Mouse (Mus musculus): ENCODE data around the gene Klhl24. TPM values are rescaled to one million over a fixed set of nuclear protein-coding genes. Genes with fewer than 3 reads are reported as not detected.
"Not testable (repeated sequence)": the region's sequence is repeated elsewhere in the genome, so short reads cannot be mapped to it uniquely, and the experiment has no call there.

The Klhl24 gene
- 100 to 1,000 TPM; 163 to 199 TPM for total RNA-seq (2021)
- long read RNA-seq, experiment 1, full-length matches to known transcripts, result 6 of 34 reads
- long read RNA-seq, experiment 1, partial matches to known transcripts, result 0 of 34 reads
- long read RNA-seq, experiment 1, other reads (novel, unspliced or antisense), result 28 of 34 reads
- long read RNA-seq, experiment 2, full-length matches to known transcripts, result 5 of 26 reads
- long read RNA-seq, experiment 2, partial matches to known transcripts, result 0 of 26 reads
- long read RNA-seq, experiment 2, other reads (novel, unspliced or antisense), result 21 of 26 reads

DNA sequence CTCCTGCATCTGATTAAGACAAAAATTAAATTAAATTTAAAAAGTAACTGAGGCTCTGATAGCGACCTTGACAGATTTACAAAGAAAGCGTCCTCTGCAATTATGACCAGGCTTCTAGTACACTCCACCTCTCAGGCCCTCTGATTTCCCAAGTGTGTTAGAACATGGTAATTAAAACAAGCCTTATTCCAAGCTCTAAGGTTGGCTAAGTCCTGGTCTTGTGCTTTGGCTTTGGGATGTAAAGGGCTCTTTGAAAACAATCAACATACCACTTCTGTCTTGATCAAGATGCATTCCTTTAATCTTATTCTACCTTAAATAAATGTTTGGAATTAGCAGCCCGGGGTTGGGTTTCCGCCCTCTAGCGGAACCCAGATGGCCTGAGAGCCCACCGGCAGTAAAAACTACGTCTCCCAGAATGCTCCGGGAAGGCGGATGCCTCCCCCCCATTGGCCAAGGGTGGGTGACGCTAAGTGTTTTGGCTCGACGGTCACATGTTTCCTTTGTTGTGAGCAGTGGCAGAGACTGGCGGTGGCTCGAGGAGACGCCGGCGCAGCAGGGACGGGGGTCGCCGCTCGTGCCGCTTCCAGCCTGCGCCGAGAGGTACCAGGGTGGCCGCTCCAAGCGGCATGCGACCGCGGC lies at the start of gene Klhl24:
Gene Klhl24 (plus strand): TSS at position 474 of the 642 bp plus-strand sequence.
- DNase-seq, result peak; percentile 93
- intact Hi-C loops (cut with DNase I; ENCODE audit: low total_unique reads), result no loop called here

DNA sequence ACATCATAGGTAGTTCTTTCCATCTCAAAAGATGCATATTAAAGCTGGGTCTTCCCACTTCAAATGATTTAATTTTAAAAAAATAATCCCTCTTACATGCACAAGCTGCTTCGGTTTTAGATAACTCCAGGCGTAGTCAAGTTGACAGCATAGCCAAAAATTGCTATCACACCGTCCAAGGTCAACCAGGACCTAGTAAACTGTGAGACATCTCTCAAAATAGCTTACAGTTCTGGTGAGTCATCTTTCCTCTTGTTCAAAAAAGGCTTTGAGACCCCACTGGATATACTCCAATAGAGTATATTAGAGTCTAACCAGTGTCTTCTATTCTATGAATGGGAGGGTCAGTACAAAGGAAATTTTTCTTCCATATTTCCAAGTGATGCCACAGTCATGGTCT lies 44.7 kb upstream of the Klhl24 start:
- intact Hi-C loops (cut with DNase I; ENCODE audit: low total_unique reads), result no loop called here
- DNase-seq, result no peak

DNA sequence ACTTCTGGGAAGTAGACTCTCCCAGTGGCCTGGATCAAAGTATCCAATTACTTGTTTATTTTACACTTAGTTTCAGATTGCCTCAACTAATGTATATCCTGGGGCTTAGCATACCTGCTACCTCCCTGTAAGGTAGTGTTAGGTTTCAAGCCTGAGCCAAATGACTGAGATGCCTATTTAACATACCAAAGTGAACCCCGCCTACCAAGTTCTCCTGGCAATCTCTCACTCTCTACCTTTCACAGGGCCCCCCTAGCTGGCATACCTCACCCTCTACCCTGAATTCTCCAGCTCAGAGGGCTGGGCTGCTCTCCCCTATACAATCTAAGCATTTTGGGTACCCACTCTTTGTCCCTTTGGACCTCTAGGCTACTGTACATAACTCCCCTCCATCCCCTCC lies 24.6 kb upstream of the Klhl24 start:
- intact Hi-C loops (cut with DNase I; ENCODE audit: low total_unique reads), result no loop called here

DNA sequence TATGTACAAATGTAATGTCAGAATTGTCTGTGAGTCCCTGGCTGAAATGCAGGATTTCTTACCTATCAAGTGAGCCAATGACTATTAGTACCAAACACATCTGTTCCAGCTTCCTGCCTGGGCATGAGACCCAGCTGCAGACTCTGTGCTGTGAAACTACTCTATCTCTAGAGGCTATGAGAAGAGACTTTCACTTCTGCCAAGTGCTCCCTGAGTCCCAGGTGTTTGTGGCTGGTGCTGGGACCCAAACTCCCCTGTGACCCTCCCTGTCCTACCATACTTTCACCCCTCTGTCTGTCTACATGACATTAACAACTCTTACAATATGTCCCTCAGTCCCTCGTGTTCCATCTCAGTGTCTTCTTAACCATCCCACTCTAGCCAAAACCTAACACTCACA lies 20.7 kb upstream of the Klhl24 start:
- no peak for DNase-seq
- intact Hi-C loops (cut with DNase I; ENCODE audit: low total_unique reads), result no loop called here

More for the DNA sequence above, 24.6 kb upstream of the Klhl24 start:
- DNase-seq, result no peak

DNA sequence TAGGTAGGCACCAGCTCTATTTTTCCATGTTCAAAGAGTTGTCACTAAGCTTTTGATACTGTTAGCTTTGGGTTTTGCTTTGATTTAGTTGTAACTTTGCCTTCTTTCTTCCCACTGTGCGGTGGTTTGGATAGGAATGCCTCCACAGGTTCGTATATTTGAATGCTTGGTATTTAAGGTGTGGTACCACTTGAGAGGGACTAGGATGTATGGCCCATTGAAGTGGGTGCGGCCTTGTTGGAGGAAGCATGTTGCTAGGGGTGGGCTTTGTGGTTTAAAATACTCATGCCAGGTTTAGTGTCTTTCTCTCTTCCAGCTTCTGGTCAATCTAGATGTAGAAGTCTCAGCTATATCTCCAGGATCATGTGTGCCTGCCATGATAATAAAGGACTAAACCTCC lies 17.1 kb upstream of the Klhl24 start:
- DNase-seq, result no peak
- intact Hi-C loops (cut with DNase I; ENCODE audit: low total_unique reads), result no loop called here

DNA sequence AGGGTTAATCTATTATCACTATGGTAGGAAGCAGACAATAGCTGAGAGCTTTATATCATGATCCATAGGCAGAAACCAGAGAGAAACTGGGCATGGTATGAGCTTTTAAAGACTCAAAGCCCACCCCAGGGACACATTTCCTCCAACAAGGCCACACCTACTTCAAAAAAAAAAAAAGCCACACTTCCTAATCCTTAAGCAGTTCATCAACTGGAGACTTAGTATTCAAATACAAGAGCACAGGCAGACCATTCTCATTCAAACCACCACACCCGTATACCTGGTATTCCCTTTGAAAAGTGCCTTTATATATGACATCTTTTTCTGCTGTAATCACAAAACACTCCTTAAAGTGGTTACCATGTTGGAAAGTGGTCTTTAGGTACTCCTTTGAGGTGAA lies 12.7 kb upstream of the Klhl24 start:
- intact Hi-C loops (cut with DNase I; ENCODE audit: low total_unique reads), result no loop called here
- no peak for DNase-seq

DNA sequence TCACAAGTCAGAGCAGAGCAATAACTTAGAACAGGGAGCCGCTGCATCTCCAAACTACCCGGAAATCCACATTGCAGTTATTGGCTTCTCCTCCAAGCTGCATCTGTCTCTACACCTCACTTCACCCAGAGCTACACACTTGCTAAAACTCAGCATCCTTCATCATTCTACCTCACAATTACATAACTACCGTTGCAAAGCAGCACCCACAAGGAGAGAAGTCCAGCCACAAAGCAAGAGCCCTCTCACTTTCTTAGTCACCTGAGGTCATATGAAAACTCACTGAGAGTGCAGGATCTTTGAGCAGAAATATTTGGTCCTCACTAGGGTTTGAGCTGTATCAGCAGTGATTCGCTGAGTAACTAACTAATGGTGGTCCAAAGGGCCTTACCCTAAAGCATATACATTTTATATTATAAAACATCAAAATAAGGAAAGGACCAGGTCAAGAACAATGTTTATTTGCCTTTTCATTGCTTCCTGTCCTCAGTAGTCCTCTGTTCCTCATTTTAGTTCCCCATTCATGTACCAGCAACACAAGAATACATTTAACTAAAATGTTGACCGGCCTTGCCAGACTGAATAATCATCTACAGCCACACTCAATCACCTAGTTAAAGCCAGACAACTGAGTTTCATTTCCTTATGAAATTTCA lies 12.0 kb upstream of the Klhl24 start:
- intact Hi-C loops (cut with DNase I; ENCODE audit: low total_unique reads), result no loop called here
- no peak for DNase-seq

DNA sequence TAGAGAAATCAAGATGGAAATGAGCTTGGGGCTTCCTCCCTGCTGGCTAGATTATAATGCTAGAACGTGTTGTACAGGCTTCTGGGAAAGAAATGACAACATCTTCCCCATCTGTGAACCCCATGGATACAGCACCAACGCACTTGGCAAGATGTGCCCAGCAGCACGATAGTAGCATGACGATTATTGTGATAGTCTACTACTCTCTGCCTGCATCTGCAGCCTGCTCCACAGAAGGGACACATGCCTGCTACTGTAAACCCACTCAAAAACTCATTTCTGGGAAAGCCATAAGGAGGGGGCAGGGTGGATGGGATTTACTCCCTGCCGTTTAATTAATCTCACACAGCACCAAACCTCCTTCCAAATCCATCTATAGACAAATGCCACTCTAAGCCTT lies 10.4 kb upstream of the Klhl24 start:
- intact Hi-C loops (cut with DNase I; ENCODE audit: low total_unique reads), result no loop called here
- DNase-seq, result no peak

DNA sequence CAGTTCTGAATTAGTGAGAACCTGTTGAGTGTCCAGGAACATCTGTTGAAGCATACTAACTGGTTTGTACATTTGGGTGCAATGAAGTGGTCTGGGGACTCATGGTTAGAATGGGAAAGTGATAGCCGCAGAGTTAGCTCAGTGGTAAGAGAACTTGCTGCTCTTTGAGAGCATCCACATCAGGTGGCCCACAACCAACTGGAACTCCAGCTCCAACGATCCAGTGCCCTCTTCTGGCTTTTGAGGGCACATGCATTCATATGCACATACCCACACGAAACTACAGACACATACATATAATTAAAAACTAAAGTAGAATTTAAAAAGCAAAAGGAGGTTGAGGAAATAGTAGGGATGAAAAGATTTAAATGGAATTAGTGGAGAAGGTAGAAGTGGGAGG lies 7.7 kb upstream of the Klhl24 start:
- intact Hi-C loops (cut with DNase I; ENCODE audit: low total_unique reads), result no loop called here
- DNase-seq, result no peak

DNA sequence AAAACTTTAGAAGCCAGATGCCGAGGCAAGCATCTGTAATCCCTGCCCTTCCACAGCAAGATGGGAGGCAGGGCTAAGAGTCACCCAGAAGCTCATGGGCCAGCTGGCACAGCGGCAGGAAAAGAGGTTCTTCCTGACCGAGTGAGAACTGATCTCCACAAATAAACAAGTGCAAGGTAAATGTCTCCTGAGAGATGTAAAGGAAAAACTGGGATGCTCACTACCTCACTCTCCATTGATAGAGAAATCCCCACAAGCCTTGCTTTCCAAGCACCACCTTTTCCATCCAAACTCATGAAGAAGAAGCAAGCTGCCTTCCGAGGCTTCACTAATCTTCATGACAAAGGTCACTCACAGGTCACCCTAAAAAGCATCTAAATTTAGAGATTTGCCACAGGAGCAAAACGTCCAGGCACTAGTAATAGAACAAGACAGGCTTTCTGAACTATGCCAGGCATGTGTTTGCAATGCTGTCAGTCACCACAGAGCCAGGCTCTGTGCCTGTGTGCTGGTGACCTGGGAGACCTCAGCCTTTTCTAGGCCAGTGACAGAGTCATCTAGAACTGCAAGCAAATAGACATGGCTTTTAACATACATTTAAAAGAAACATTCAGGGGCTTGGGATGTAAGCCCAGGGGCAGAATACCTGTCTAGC lies 6.3 kb upstream of the Klhl24 start:
- peak; percentile 66 for DNase-seq
- intact Hi-C loops (cut with DNase I; ENCODE audit: low total_unique reads), result no loop called here

DNA sequence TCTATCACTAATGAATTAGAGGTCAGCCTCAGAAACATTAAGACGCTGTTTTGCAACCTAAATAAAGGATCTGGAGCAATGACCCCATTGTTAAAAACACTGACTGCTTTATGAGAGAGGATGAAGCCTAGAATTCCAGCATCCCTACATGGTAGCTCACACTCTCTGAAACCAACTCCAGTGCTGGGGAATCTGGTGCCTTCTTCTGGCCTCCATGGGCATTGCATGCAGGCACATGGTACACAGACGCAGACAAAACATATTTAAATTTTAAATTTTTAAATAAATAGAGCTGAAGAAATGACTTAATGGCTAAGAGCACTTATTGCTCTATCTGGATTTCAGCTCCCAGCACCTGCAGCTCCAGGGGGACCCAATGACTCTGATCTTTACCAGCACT lies 1.4 kb upstream of the Klhl24 start:
- DNase-seq, result no peak
- intact Hi-C loops (cut with DNase I; ENCODE audit: low total_unique reads), result no loop called here

DNA sequence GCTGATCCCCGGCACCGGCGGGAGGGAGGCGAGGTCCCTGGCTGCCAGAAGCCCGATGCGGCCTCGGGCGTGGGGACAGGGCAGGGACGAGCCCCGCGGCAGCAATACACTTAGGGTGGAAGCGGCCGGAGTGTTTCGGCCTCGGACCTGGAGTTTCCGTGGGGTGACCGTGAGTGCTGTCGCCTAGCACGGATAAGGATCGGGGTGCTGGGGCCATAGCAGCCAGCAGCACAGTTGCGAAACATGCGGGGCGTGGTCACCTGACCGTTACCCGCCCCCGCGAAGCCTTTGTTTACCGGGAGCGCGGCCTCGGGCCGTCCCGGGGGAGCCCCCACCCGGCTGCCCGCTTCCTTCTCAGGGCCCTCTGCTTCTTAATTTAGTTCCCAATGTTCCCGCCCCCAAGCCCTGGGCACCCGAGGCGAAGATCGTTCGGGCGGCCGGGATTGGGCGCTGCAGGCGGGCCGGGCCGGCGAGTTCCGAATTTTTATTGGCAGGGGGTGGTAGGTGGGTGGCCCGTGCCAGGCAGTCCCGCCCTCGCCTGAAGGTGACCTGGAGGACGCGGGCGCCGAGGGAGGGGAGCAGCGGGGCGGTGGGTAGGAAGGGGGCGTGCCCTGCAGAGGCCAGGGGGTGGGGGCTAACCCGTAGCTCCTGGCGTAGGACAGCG lies 501 bp downstream of the Klhl24 start:
- peak; percentile 95 for DNase-seq
- intact Hi-C loops (cut with DNase I; ENCODE audit: low total_unique reads), result no loop called here

DNA sequence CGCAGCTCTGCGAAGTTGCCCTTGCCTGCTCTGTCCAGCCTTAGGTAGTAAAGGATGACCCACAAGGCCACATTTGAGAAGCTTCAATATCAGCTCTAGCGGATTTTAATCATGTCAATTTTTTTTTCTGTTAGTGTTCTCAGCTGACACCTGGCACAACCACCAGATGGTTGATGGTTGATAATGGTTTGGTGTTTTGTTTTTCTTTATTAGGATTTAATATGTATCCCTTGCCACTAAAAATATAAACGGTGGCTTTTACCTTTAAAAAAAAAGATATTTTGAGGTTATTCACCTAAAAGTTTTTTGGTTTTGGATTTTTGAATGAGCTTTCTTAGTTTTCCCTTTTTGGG lies 1.0 kb downstream of the Klhl24 start:
- intact Hi-C loops (cut with DNase I; ENCODE audit: low total_unique reads), result no loop called here
- no peak for DNase-seq

DNA sequence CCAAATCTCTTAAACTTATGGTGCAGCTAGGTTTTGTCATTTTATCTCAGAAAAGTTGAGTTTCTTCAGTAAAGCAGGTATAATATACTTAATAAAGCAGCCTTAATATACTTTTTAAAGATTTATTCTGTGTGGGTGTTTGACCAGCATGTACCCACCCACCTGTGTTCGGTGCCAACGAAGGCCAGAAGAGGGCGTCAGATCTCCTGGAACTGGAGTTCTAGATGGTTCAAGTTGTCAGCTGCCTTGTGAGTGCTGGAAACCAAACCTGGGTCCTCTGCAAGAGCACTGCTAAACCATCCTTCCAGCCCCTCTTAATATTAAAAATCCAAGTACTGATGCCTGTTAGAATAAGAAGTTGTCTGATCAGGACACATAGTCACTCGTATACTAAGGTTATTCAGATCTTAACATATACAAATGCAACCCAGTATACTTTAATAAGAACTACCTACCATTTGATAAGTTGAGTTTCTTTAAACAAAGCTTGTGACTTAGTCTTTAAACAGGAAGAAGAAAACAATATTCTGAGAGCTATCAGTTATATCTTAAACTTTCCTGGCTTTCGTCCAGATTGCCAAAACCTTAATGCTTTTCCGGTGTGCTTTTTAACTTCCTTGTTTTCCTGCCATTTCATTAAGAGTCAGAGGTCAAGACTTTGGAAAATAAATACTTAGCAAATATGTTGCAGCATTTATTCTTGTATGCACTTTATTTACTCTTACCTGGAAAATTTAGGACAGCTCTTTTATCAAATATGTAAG lies 1.7 kb downstream of the Klhl24 start:
- intact Hi-C loops (cut with DNase I; ENCODE audit: low total_unique reads), result no loop called here
- peak; percentile 8 for DNase-seq

DNA sequence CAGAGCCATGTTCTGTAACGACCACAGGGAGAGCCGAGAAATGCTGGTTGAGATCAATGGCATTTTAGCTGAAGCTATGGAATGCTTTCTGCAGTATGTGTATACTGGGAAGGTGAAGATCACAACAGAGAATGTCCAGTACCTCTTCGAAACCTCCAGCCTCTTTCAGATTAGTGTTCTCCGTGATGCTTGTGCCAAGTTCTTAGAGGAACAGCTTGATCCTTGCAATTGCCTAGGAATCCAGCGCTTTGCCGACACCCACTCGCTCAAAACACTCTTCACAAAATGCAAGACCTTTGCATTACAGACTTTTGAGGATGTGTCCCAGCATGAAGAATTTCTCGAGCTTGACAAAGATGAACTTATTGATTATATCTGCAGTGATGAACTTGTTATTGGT lies 9.7 kb downstream of the Klhl24 start:
- DNase-seq, result no peak
- intact Hi-C loops (cut with DNase I; ENCODE audit: low total_unique reads), result no loop called here

DNA sequence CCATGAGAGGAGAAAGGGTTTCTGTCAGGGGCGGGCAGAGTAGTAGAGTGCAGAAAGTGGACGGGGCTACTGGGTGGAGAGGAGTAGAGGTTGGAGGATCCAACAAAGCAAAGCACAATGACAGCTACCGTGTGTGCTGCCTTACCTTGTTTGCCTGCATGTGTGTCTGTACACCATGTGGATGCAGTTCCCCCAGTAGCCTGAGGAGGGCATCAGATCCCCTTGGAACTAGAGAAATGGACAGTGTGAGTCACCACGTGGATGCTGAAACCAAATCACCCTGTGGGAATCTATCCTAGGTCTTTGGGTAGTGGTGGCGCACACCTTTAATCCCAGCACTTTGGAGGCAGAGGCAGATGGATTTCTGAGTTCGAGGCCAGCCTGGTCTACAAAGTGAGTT lies 11.6 kb downstream of the Klhl24 start:
- no peak for DNase-seq
- intact Hi-C loops (cut with DNase I; ENCODE audit: low total_unique reads), result no loop called here

DNA sequence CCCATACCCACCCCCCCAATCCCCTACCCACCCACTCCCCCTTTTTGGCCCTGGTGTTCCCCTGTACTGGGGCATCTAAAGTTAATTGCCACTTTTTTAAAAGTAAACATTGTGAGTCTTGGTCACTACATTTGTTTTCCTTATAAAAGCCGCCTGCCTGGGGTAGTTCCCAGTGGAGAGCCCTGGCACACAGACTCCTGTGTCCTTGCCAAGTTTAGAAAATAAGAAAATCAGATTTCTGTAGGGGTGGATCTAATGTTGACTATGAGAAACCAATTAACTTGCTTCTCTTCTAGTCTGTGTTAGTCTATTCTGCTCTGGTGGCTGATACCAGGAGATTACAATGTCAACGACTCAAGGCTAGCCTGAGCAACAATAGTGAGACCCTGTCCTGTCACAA lies 15.3 kb downstream of the Klhl24 start:
- DNase-seq, result peak; percentile 31
- intact Hi-C loops (cut with DNase I; ENCODE audit: low total_unique reads), result no loop called here

DNA sequence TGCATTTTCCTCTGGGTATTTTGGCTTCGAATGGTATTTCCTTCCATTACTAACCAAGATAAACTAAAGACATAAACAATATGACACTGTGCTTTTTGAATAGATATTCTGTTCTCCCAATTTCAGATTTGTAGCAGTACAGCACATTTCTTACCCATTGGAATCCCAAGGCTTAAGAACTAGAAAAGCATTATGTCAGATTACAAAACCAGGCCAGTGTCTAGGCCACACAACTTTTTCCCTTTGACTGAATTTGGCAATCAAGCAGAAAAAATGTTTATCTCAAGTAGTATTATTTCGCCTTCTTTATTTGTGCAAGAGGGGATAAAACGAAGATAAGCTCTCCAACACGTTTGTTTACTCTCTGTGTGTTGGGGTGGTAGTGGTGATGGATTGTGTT lies 18.7 kb downstream of the Klhl24 start:
- intact Hi-C loops (cut with DNase I; ENCODE audit: low total_unique reads), result no loop called here
- no peak for DNase-seq

DNA sequence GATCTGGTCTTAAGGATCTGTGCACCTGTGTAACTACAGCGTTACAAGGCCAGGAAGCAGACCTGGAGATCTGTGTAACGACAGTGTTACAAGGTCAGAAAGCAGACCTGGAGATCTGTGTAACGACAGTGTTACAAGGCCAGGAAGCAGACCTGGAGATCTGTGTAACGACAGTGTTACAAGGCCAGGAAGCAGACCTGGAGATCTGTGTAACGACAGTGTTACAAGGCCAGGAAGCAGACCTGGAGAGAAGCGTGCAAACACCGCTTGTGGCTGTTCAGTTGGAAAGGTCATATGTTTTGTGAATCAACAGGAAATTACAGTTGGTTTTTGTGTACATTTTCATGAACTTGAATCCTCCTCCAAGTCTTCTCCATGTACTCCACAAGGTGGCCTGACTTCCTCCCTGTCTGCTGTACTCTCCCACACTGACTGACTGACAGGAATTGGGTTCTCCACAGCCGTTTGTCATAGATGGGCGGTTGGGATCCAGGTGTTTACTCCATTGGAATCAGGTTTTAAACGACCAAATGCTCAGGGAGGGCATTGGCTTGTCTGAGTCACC lies 29.1 kb downstream of the Klhl24 start:
- DNase-seq; intact Hi-C loops (cut with DNase I; ENCODE audit: low total_unique reads): not testable (repeated sequence)
